Mouse (Mus musculus): ENCODE results near the gene C5ar2. TPM values are rescaled to one million over a fixed set of nuclear protein-coding genes. Genes with fewer than 3 reads are reported as not detected.

The C5ar2 gene
- 2.8 TPM for polyA plus RNA-seq (2015; fragmentation: Illumina TruSeq; extraction: RNeasy Lipid Tissue Mini Kit (QIAGEN cat#74804); ENCODE audit: insufficient read depth, low replicate concordance)

DNA sequence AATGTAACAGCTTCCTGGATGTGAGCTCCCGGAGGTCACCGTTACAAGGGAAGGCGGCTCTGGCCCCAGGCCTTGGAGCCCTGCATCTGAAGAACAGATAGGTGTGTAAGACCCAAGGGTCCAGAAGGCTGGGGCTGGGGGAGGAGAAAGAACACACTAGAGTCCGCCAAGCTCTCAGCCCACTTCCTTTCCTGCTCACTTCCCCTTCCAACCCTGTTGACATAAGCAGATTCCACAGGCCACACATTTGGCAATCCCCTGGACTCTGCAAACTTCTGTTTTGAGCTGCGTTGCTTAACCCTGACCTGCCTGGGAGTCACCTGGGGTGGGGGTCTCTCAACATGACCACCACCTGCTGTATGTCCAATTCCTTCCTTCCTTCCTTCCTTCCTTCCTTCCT is at the start of gene C5ar2:
Gene C5ar2 (minus strand): TSS at position 88 of the 400 bp plus-strand sequence.

DNA sequence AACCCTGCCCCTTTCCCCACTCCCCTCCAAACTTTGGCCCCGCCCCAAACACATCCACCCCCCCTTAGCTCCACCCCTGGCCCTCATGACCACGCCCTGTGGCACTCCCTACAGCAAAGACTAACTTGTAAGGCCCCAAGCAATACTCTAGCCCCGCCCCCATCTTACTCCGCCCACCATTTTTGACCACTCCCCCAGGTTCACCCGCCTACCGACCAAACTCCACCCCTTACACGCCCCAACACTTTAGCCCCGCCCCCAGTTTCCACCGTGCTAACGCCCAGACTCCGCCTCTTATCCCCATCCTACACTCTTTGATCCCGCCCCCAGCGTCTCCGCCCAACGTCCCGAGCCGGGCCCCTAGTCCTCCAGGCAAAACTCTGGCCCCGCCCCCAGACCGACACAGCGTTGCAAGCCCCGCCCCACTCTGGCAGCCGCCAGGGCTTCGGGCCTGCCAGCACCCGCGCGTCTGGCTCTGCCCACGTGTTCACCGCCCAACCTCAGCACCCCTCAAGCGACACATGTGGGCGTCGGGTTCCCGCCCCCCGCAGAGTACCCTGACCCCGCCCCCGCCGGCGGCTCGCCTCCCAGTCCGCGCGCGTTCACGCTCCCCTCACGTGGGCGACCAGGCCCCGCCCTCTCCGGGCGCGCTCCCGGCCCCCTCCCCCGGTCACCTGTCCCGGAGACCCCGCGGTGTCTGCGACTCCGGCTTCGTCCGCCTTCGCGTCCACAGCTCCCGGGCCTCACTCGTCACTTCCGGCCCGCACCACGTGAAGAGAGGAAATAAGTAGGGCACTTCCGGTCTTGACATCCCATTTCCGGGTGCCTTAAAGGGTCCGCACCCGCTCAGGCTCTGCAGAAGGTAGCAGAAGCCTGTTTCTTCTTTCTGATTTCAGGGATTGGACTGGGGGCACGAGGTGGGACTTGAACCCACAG is 42.3 kb upstream of the C5ar2 start, which contains the start of gene Ccdc9:
Gene Ccdc9 (minus strand): TSS at position 770 of the 936 bp plus-strand sequence.

GRCm38 (mm10) chr7:16273081-16273765 is 29.3 kb upstream of the C5ar2 start, which contains the start of gene Inafm1:
Gene Inafm1 (minus strand): TSS chr7:16273617.

GRCm38 (mm10) chr7:16259110-16259590 is 15.2 kb upstream of the C5ar2 start, which contains the start of gene C5ar1:
Gene C5ar1 (minus strand): TSS chr7:16259540.

DNA sequence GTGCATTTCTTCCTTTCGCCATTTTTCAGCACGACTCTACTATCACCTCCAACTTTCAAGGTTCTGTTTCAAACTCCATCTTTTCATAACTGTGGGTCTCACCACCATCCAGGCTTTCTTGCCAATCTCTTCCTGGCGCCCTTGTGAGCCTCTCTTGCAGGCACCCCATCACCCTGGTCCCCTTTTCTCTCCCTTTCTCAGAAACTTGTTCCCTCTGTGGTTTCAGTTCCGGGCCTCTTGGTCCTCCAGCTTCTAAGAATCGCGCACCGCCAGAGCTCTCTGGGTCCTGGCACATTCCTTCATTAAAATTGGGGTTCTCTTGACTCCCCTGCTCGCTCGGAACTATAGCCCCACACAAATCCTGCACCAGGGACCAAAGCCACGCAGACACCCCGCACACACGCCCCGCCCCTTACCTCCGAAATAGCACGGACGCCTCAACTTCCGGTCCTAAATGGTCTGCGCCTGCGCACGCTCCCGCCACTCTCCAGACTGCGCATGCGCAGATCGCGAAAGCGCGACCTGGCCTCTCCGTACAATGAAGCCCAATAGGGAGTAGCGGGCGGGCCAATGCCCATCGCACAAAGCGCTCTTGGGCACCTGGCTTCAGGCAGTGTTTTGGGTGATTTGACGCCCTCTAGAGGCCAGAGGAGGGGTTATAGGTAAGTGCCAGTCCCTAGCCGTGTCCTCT is 22.2 kb downstream of the C5ar2 start, which contains the start of gene Dhx34:
Gene Dhx34 (minus strand): TSS at position 456 of the 691 bp plus-strand sequence.

Other genes starting within 250 kb of the C5ar2 start
- 7.6 TPM for gene Bicra, start 196.2 kb downstream of the C5ar2 start, polyA plus RNA-seq (2015; fragmentation: Illumina TruSeq; extraction: RNeasy Lipid Tissue Mini Kit (QIAGEN cat#74804); ENCODE audit: insufficient read depth, low replicate concordance)
- gene Zfp541, start 182.3 kb downstream of the C5ar2 start, polyA plus RNA-seq (2015; fragmentation: Illumina TruSeq; extraction: RNeasy Lipid Tissue Mini Kit (QIAGEN cat#74804); ENCODE audit: insufficient read depth, low replicate concordance): not detected
- 60.6 TPM for gene Napa, start 145.7 kb downstream of the C5ar2 start, polyA plus RNA-seq (2015; fragmentation: Illumina TruSeq; extraction: RNeasy Lipid Tissue Mini Kit (QIAGEN cat#74804); ENCODE audit: insufficient read depth, low replicate concordance)
- 29.5 TPM for gene Kptn, start 124.3 kb downstream of the C5ar2 start, polyA plus RNA-seq (2015; fragmentation: Illumina TruSeq; extraction: RNeasy Lipid Tissue Mini Kit (QIAGEN cat#74804); ENCODE audit: insufficient read depth, low replicate concordance)
- 0.66 TPM for gene Slc8a2, start 114.3 kb downstream of the C5ar2 start, polyA plus RNA-seq (2015; fragmentation: Illumina TruSeq; extraction: RNeasy Lipid Tissue Mini Kit (QIAGEN cat#74804); ENCODE audit: insufficient read depth, low replicate concordance)
- gene Meis3, start 69.1 kb downstream of the C5ar2 start, polyA plus RNA-seq (2015; fragmentation: Illumina TruSeq; extraction: RNeasy Lipid Tissue Mini Kit (QIAGEN cat#74804); ENCODE audit: insufficient read depth, low replicate concordance): 12.1 TPM
- gene Dhx34, start 22.1 kb downstream of the C5ar2 start, polyA plus RNA-seq (2015; fragmentation: Illumina TruSeq; extraction: RNeasy Lipid Tissue Mini Kit (QIAGEN cat#74804); ENCODE audit: insufficient read depth, low replicate concordance): 3.2 TPM
- gene C5ar1, start 15.4 kb upstream of the C5ar2 start, polyA plus RNA-seq (2015; fragmentation: Illumina TruSeq; extraction: RNeasy Lipid Tissue Mini Kit (QIAGEN cat#74804); ENCODE audit: insufficient read depth, low replicate concordance): 2.5 TPM
- 12.6 TPM for gene Inafm1, start 29.5 kb upstream of the C5ar2 start, polyA plus RNA-seq (2015; fragmentation: Illumina TruSeq; extraction: RNeasy Lipid Tissue Mini Kit (QIAGEN cat#74804); ENCODE audit: insufficient read depth, low replicate concordance)
- 114 TPM for gene Ccdc9, start 42.6 kb upstream of the C5ar2 start, polyA plus RNA-seq (2015; fragmentation: Illumina TruSeq; extraction: RNeasy Lipid Tissue Mini Kit (QIAGEN cat#74804); ENCODE audit: insufficient read depth, low replicate concordance)
- gene Bbc3, start 64.2 kb upstream of the C5ar2 start, polyA plus RNA-seq (2015; fragmentation: Illumina TruSeq; extraction: RNeasy Lipid Tissue Mini Kit (QIAGEN cat#74804); ENCODE audit: insufficient read depth, low replicate concordance): 0.46 TPM
- 74.8 TPM for gene Sae1, start 143.7 kb upstream of the C5ar2 start, polyA plus RNA-seq (2015; fragmentation: Illumina TruSeq; extraction: RNeasy Lipid Tissue Mini Kit (QIAGEN cat#74804); ENCODE audit: insufficient read depth, low replicate concordance)
- gene Zc3h4, start 156.8 kb upstream of the C5ar2 start, polyA plus RNA-seq (2015; fragmentation: Illumina TruSeq; extraction: RNeasy Lipid Tissue Mini Kit (QIAGEN cat#74804); ENCODE audit: insufficient read depth, low replicate concordance): 24.8 TPM
- gene Tmem160, start 208.6 kb upstream of the C5ar2 start, polyA plus RNA-seq (2015; fragmentation: Illumina TruSeq; extraction: RNeasy Lipid Tissue Mini Kit (QIAGEN cat#74804); ENCODE audit: insufficient read depth, low replicate concordance): 3.3 TPM
- gene Npas1, start 233.6 kb upstream of the C5ar2 start, polyA plus RNA-seq (2015; fragmentation: Illumina TruSeq; extraction: RNeasy Lipid Tissue Mini Kit (QIAGEN cat#74804); ENCODE audit: insufficient read depth, low replicate concordance): not detected

All from spleen, adult 10 weeks (tissue).